Mouse (Mus musculus) kidney, embryonic 14.5 days (tissue): ENCODE data around the gene Lrfn2. TPM values are rescaled to one million over a fixed set of nuclear protein-coding genes. Genes with fewer than 3 reads are reported as not detected.

Experiments
- ATAC-seq: fragments of 200-750 bp; cut with Nextera tagmentation; 2 replicates; pipeline ENCODE4 v1.8.0; 2017; ENCODE audit warnings: moderate number of reproducible peaks, mild to moderate bottlenecking, moderate TSS enrichment, moderate library complexity; ENCODE audit not compliant: low FRiP score, low TSS enrichment
- H3K27ac ChIP-seq: fragments of 300-500 bp; sonication (generic); 2 replicates; pipeline ENCODE4 v1.5.1; 2014; ENCODE audit warnings: low read depth, mild to moderate bottlenecking, low read length, moderate library complexity, mixed read lengths
- H3K27me3 ChIP-seq: fragments of 300-500 bp; sonication (generic); 2 replicates; pipeline ENCODE4 v1.6.1; 2014; ENCODE audit warnings: mild to moderate bottlenecking, low read length; ENCODE audit not compliant: control insufficient read depth, insufficient read depth
- H3K36me3 ChIP-seq: fragments of 300-500 bp; sonication (generic); 2 replicates; pipeline ENCODE4 v1.6.1; 2014; ENCODE audit warnings: low read length, mixed read lengths; ENCODE audit not compliant: control insufficient read depth, insufficient read depth
- H3K4me1 ChIP-seq: fragments of 300-500 bp; sonication (generic); 2 replicates; pipeline ENCODE4 v1.6.1; 2014; ENCODE audit warnings: low read length, mixed read lengths; ENCODE audit not compliant: control insufficient read depth, insufficient read depth
- H3K4me2 ChIP-seq: fragments of 300-500 bp; sonication (generic); replicated peaks from 2 replicates; pipeline ENCODE4 v1.6.1; 2014; ENCODE audit warnings: low read depth, mild to moderate bottlenecking, low read length
- H3K4me3 ChIP-seq: fragments of 300-500 bp; sonication (generic); 2 replicates; pipeline ENCODE4 v1.5.1; 2014; ENCODE audit warnings: mild to moderate bottlenecking, low read length
- H3K9ac ChIP-seq: fragments of 300-500 bp; sonication (generic); 2 replicates; pipeline ENCODE4 v1.6.1; 2014; ENCODE audit warnings: low read depth, mild to moderate bottlenecking, low read length, moderate library complexity
- H3K9me3 ChIP-seq: fragments of 300-500 bp; sonication (generic); 2 replicates; pipeline ENCODE4 v1.6.1; 2016; ENCODE audit warnings: low read length; ENCODE audit not compliant: control insufficient read depth
- WGBS: fragments of 180-500 bp; shearing (Covaris S2); extraction: QIAGEN DNeasy Blood & Tissue Kit; methylation state at CpG from one replicate; pipeline ENCODE4 v1.1.7; 2014; 5-methylcytosine and 5-hydroxymethylcytosine counted together
- polyA plus RNA-seq: library from polyadenylated mRNA; unstranded; fragments of >200 nt; fragmentation: Nextera tagmentation; extraction: Ambion mirVana; gene quantifications from 2 replicates; pipeline ENCODE4 v1.2.1, GENCODE M21; 2014

Gene Lrfn2
- polyA plus RNA-seq, 1 experiment from 2014 or later: 0.84 TPM

DNA sequence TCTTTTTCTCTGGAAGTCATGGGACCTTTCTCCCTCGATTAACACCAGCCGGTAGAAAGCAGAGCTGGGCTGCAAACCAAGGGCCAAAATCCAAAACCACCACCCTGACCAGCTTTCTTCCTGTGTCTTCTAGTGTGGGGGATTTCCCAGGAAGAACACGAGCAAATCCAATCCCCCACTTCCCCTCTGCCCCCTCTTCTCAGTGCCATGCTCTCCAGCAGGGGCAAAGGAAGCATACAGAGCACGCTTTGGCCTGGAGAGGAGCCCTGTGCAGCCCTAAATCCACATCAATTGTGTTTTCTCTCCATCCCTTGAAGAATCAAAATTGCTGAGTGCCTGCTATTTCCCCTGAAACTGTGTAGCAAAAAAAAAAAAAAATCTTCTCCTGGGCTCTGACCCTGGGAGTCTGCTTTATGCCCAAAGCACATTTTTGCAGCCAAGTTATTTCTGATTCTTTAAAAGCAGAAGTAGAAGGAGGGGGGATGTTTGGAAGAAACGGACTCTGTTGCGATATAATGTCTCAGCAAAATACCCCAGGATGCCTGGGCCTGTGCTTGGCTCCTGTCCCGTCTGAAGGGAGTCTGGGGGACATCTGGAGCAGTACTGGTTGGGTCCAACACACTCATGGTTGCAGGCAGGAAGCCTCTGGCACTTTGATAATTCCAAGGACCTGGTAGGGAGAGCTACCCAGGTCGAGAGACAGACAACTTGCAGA lies 86.8 kb downstream of the Lrfn2 start:
- H3K9me3 ChIP-seq: no peaks in the 10 kb centered on the region
- 72% methylated on average over 8 of the region's 8 CpGs for WGBS
- ATAC-seq: no peak
- no peak overlapping the region for H3K27ac ChIP-seq
- H3K36me3 ChIP-seq: no peaks in the 10 kb centered on the region
- no peak overlapping the region for H3K9ac ChIP-seq
- H3K4me1 ChIP-seq: no peaks in the 10 kb centered on the region
- H3K27me3 ChIP-seq: no peaks in the 10 kb centered on the region
- H3K4me3 ChIP-seq: no peak overlapping the region
- no peak overlapping the region for H3K4me2 ChIP-seq

DNA sequence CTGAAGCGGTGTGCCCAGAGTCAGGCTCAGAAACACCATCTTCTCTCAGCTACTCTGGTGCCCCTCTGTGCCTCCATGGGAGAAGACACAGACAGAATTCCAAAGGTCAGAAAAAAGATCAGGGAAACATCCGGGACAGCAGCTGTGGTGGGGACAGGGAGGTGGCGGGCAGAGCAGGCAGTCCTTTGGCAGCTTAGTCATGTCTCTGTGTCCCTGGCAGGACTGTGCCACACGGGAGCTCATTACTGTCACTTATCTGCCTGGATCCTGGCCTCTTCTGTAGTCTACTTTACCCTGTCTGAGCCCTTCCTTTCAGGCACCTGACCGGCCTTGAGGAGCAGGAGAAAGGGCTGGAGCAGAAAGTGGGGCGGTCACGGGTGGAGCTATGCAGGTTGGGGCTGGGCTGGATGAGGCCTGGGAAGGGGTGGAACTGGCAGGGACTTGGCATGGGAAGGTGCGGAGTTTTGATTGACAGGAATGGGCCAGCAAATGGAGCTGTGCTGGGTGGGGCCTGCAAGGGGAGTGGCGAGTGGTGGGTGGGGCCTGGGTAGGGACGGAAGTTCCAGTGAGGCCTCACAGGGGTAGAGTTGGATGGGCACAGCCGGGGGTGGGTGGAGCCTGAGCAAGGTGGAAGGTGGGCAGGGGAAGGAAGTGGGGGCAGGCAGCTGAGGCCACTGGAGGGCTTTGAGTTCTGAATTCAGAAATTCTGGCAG lies 97.5 kb downstream of the Lrfn2 start:
- Histone ChIP-seq H3K4me2 (peak overlapping the region; percentile 5; the same call in 1 of the 2 replicates), H3K27me3 (no peaks in the 10 kb centered on the region), H3K4me1 (peaks cover 15% of the 10 kb centered on the region; the same call in 1 of the 2 replicates), H3K36me3 (no peaks in the 10 kb centered on the region), H3K9me3 (no peaks in the 10 kb centered on the region), H3K27ac (no peak overlapping the region), H3K9ac (no peak overlapping the region), H3K4me3 (no peak overlapping the region)
- ATAC-seq: peak; percentile 80
- WGBS: 36% methylated on average over 11 of the region's 11 CpGs

DNA sequence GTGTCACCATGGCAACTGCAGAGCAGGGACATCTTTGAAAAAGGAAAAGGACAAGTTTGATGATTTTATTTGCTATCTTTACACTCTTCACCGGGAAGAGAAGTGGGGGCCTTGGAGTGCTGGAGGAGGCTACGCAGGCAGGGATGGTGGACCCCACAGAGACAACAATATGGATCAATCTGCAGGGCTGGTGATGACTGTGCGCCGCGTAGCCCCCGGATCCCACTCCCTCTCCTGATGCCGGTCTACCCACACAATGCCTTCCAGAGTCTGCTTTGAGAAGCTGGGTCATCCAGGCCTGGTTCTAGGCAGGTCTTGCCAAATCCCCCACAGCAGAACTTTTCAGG lies 98.1 kb downstream of the Lrfn2 start:
- H3K4me3 ChIP-seq: no peak overlapping the region
- peaks cover 15% of the 10 kb centered on the region; the same call in 1 of the 2 replicates for H3K4me1 ChIP-seq
- H3K9me3 ChIP-seq: no peaks in the 10 kb centered on the region
- H3K27ac ChIP-seq: no peak overlapping the region
- no peak overlapping the region for H3K4me2 ChIP-seq
- H3K9ac ChIP-seq: no peak overlapping the region
- ATAC-seq: peak; percentile 32; the same call in 1 of the 2 replicates
- WGBS: 89% methylated on average over 7 of the region's 7 CpGs
- H3K27me3 ChIP-seq: no peaks in the 10 kb centered on the region
- H3K36me3 ChIP-seq: no peaks in the 10 kb centered on the region

DNA sequence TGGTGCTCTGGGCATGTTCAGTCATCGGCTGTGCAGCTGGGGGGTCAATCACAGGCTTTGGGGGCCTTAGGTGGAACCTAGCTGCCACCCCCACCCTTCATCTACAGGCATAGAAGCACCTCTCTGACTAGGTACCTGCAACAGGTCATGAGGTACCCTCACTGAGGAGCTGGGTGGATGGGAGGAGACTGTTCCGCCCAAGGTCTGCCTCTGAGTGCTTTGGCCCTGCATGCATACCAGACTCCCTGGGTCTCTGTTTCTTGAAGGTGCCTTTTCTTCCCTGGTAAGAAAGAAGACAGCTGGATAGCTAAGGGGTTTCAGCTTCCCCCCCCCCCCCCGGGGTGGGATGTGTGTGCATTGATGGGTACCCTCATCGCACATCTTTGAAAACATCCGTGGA lies 98.7 kb downstream of the Lrfn2 start:
- Histone ChIP-seq H3K27me3 (no peaks in the 10 kb centered on the region), H3K4me3 (no peak overlapping the region), H3K9me3 (no peaks in the 10 kb centered on the region), H3K4me1 (peaks cover 15% of the 10 kb centered on the region; the same call in 1 of the 2 replicates), H3K36me3 (no peaks in the 10 kb centered on the region), H3K4me2 (no peak overlapping the region), H3K27ac (no peak overlapping the region), H3K9ac (no peak overlapping the region)
- no peak for ATAC-seq
- WGBS: 89% methylated on average over 5 of the region's 5 CpGs

DNA sequence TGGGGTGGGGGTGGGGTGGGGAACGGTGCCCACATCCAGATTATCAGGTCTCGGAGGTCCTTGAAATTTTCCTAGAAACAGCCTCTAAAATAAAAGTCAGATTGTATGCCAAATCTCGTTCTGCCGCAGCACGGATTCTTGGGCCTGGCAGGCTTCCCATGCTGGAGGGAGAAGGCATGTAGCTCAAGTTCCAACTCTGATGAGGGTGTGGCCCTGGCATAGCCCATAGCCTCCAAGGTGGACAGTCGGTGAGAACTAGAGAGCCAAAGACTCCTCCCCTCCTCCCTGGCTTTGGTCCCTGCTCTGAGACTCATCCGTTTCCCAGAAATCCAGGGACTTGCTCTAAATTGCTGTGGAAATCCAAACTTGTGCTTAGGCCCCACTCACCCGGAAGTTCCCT lies 99.6 kb downstream of the Lrfn2 start:
- H3K4me2 ChIP-seq: no peak overlapping the region
- H3K9ac ChIP-seq: no peak overlapping the region
- WGBS: 80% methylated on average over 8 of the region's 8 CpGs
- no peaks in the 10 kb centered on the region for H3K27me3 ChIP-seq
- H3K36me3 ChIP-seq: no peaks in the 10 kb centered on the region
- H3K9me3 ChIP-seq: no peaks in the 10 kb centered on the region
- no peak overlapping the region for H3K27ac ChIP-seq
- ATAC-seq: no peak
- no peak overlapping the region for H3K4me3 ChIP-seq
- peaks cover 15% of the 10 kb centered on the region; the same call in 1 of the 2 replicates for H3K4me1 ChIP-seq

DNA sequence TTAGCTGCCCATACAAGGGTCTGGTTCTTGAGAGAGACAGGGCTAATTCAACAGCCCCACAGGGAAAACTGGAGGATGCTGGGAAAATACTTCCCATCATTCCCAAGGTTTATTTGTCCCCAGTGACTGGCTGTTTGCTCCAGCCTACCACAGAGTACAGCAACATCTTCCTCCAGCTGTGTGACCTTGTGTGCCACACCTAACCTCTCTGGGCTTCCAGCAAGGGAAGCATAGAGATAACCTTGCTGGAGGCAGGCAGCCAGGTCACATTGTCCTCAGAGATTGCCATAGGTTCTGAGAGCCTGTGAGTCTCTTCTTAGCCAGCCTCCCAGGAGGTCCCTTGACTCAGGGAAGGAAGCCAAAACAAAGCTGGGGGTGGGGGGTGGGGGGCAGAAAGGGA lies 101.1 kb downstream of the Lrfn2 start:
- no peak for ATAC-seq
- Histone ChIP-seq H3K4me3 (no peak overlapping the region), H3K9me3 (no peaks in the 10 kb centered on the region), H3K9ac (no peak overlapping the region), H3K27me3 (no peaks in the 10 kb centered on the region), H3K4me1 (peaks cover 9% of the 10 kb centered on the region; the same call in 1 of the 2 replicates), H3K36me3 (no peaks in the 10 kb centered on the region), H3K4me2 (no peak overlapping the region), H3K27ac (0 out of 2 replicates have a peak overlapping the region, but pooled peaks have one; percentile 12)

GRCm38 (mm10) chr17:49033686-49034250 lies 101.6 kb downstream of the Lrfn2 start:
- ATAC-seq: no peak
- H3K4me2 ChIP-seq: no peak overlapping the region
- H3K4me3 ChIP-seq: no peak overlapping the region
- no peaks in the 10 kb centered on the region for H3K9me3 ChIP-seq
- H3K27ac ChIP-seq: 0 out of 2 replicates have a peak overlapping the region, but pooled peaks have one; percentile 12
- H3K27me3 ChIP-seq: no peaks in the 10 kb centered on the region
- no peak overlapping the region for H3K9ac ChIP-seq
- no peaks in the 10 kb centered on the region for H3K36me3 ChIP-seq
- H3K4me1 ChIP-seq: peaks cover 9% of the 10 kb centered on the region; the same call in 1 of the 2 replicates
- 45% methylated on average over 5 of the region's 5 CpGs for WGBS

- Histone ChIP-seq H3K9ac (no peak overlapping the region), H3K9me3 (no peaks in the 10 kb centered on the region), H3K4me1 (peaks cover 2% of the 10 kb centered on the region; the same call in 1 of the 2 replicates), H3K4me3 (no peak overlapping the region), H3K27ac (no peak overlapping the region), H3K36me3 (no peaks in the 10 kb centered on the region), H3K27me3 (no peaks in the 10 kb centered on the region), H3K4me2 (no peak overlapping the region)
- ATAC-seq: no peak
- WGBS: 41% methylated on average over 6 of the region's 6 CpGs
These were observed 102.9 kb downstream of the Lrfn2 start for GRCm38 (mm10) chr17:49035052-49035451.
